ENCODE assay signal across 9 mouse cellular contexts in the genomic region with DNA sequence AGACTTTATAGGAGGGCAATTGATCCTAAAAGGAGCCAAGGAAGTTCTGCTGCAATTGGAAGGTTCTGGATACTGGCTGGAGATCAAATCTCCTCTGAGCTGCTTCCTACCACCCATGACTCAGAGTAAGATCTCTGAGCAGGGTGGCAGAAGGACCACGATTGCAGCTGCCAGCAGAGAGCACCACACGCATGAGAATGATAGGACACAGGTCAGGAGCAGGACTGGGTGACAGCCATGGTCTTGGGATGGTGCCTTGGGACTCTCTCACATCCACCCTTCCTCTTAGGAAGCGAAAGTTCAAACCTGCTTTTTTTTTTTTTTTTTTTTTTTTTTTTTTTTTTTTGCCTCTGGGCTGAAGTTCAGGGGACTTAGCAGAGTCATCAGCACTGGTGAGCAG.
DNase-seq lines count a peak whose midpoint lies in the region.
"Had no signal": no experiment of that assay in that cellular context is flagged by ENCODE, and none has a peak within 500 bp of the region (broad histone marks: within the 10 kb centered on the region; RNA-seq: fewer than 3 reads in every experiment).

No protein-coding gene starts in this region.

- DNase-seq in heart, postnatal 4 days = peak; percentile 10
- DNase-seq in heart, postnatal 25 days (ENCODE audit: low spot score) = no peak
- DNase-seq in 416B (ENCODE audit: low read depth) = peak; percentile 5
- peak; percentile 22 to 30 for DNase-seq in adrenal gland, postnatal 36 days
- DNase-seq in lung, postnatal 36 days = peak; percentile 60
- DNase-seq in retina, postnatal 1 day = no peak
- DNase-seq in embryo, embryonic 9.5 days (ENCODE audit: extremely low spot score) = no peak
- DNase-seq in right cerebral cortex, postnatal 25 days = no peak
- DNase-seq: cerebellum, adult 2 months had no signal

- intact Hi-C loops in heart, postnatal 25 days (cut with DNase I) = no loop called here

Comparison
In these comparisons a context has a peak if more than half of its experiments do, and no peak if none do; other contexts are left out.
1. DNase-seq: peak in heart, postnatal 4 days (single experiment), 416B (single experiment), adrenal gland, postnatal 36 days (2 of 2) and lung, postnatal 36 days (single experiment); none in heart, postnatal 25 days (single experiment), retina, postnatal 1 day (single experiment), embryo, embryonic 9.5 days (single experiment) and right cerebral cortex, postnatal 25 days (single experiment).